Mouse (Mus musculus): ENCODE measurements around the gene Aox1. TPM values are rescaled to one million over a fixed set of nuclear protein-coding genes. Genes with fewer than 3 reads are reported as not detected.
"Not testable (repeated sequence)": the region's sequence is repeated elsewhere in the genome, so short reads cannot be mapped to it uniquely, and the experiment has no call there.

Gene Aox1
- polyA plus RNA-seq (2014; fragmentation: Nextera tagmentation; extraction: Ambion mirVana) = not detected in 2 replicates

DNA sequence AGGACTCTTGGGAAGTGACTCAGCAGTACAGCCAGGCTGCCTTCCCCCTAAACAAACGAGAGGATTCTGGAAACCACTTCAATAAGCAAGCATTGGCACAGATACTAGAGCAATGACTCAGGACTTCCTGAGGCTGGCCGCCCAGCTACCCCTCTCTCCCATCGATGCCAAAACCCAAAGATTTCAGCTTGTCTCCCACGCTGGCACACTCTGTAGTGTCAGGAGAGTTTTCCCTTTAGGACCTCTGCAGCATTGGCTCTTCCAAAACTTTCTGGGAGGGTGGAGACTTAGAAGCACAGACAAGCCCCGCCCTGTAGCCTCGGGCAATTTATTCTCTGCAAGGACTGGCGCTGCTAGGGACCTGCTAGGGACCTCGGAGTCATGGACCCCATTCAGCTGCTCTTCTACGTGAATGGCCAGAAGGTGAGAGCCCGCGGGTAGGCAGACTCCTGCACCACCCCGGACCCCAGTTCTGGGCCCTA, at the start of gene Aox1:
Aox1 (plus strand) TSS at position 296 of the 482 bp plus-strand sequence.
- Histone ChIP-seq H3K4me2 (ENCODE audit: low read depth, low read length) (peak within 1 kb of the TSS; percentile 38), H3K4me3 (ENCODE audit: low read depth, low read length) (peak within 1 kb of the TSS; percentile 17), H3K36me3 (replicated peaks; ENCODE audit: control insufficient read depth, insufficient read depth, low read depth, low read length) (no peaks in the 10 kb centered on the region), H3K9ac (replicated peaks; ENCODE audit: low read length) (no peak within 1 kb of the TSS), H3K4me1 (ENCODE audit: control insufficient read depth, insufficient read depth, low read length) (no peaks in the 10 kb centered on the region), H3K27me3 (ENCODE audit: control insufficient read depth, insufficient read depth, low read length) (no peaks in the 10 kb centered on the region), H3K27ac (replicated peaks; ENCODE audit: low read depth, low read length) (no peak within 1 kb of the TSS), H3K9me3 (replicated peaks; ENCODE audit: control insufficient read depth, low read length) (no peaks in the 10 kb centered on the region)
- ATAC-seq (replicated peaks; ENCODE audit: insufficient number of reproducible peaks, low FRiP score, low TSS enrichment, low read depth) (no peak; the same call in 1 of the 2 replicates), DNase-seq (ENCODE audit: low spot score) (peak; percentile 59)
- WGBS = 15% methylated on average over 12 of the region's 12 CpGs

DNA sequence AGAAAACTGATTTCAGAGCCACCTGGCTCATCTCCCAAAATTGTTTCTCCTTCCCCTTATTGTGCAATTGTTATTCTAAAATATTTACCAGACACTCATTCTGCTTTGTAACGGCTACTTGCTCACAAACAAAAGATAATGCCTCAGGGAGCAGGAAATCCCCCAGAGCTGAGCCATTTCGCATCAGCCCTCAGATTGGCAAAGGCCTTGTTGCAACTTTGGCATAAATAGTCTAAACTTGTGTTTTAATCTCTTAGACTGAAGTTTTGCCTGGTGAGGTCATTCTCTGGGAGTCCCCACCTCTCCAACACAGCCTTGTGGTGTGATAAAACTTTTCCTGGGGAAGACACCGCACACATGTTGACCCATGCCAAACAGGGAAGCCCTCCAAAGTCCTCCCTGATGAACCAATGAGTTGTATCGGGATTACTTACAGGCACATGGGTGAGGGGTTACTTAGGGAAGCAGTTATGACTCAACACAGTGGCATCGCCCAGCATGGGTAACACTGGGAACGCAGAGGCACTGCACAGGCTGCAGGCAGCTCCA, 40.6 kb upstream of the Aox1 start:
- no peaks in the 10 kb centered on the region for H3K4me1 ChIP-seq (ENCODE audit: control insufficient read depth, insufficient read depth, low read length)
- H3K9me3 ChIP-seq (replicated peaks; ENCODE audit: control insufficient read depth, low read length) = no peaks in the 10 kb centered on the region
- no peaks in the 10 kb centered on the region for H3K27me3 ChIP-seq (ENCODE audit: control insufficient read depth, insufficient read depth, low read length)
- no peak overlapping the region for H3K4me3 ChIP-seq (ENCODE audit: low read depth, low read length)
- H3K9ac ChIP-seq (replicated peaks; ENCODE audit: low read length) = no peak overlapping the region
- no peaks in the 10 kb centered on the region for H3K36me3 ChIP-seq (replicated peaks; ENCODE audit: control insufficient read depth, insufficient read depth, low read depth, low read length)
- 67% methylated on average over 6 of the region's 6 CpGs for WGBS
- H3K4me2 ChIP-seq (ENCODE audit: low read depth, low read length) = no peak overlapping the region
- DNase-seq (ENCODE audit: low spot score) = no peak
- no peak overlapping the region for H3K27ac ChIP-seq (replicated peaks; ENCODE audit: low read depth, low read length)
- no peak for ATAC-seq (replicated peaks; ENCODE audit: insufficient number of reproducible peaks, low FRiP score, low TSS enrichment, low read depth)

DNA sequence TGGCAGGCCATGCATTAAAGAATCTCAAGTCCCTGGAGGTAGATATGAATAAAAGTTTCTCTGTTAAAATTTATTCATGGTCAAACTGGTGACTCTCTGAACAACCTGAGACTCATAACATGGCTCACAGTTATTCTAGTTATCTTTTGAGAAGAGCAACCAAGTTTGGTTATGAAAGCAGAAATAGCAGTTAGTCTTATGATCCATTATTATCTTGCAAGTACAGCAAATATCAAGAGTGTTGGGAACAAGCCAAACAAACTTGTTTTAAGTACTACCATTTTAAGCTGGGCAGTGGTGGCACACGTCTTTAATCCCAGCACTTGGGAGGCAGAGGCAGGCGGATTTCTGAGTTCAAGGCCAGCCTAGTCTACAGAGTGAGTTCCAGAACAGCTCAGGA, 38.5 kb upstream of the Aox1 start:
- no peak for ATAC-seq (replicated peaks; ENCODE audit: insufficient number of reproducible peaks, low FRiP score, low TSS enrichment, low read depth)
- Histone ChIP-seq H3K27me3 (ENCODE audit: control insufficient read depth, insufficient read depth, low read length) (no peaks in the 10 kb centered on the region), H3K9ac (replicated peaks; ENCODE audit: low read length) (no peak overlapping the region), H3K27ac (replicated peaks; ENCODE audit: low read depth, low read length) (no peak overlapping the region), H3K4me2 (ENCODE audit: low read depth, low read length) (no peak overlapping the region), H3K4me1 (ENCODE audit: control insufficient read depth, insufficient read depth, low read length) (no peaks in the 10 kb centered on the region), H3K9me3 (replicated peaks; ENCODE audit: control insufficient read depth, low read length) (no peaks in the 10 kb centered on the region), H3K36me3 (replicated peaks; ENCODE audit: control insufficient read depth, insufficient read depth, low read depth, low read length) (no peaks in the 10 kb centered on the region), H3K4me3 (ENCODE audit: low read depth, low read length) (no peak overlapping the region)
- WGBS = 74% methylated on average over 2 of the region's 2 CpGs
- DNase-seq (ENCODE audit: low spot score) = no peak

DNA sequence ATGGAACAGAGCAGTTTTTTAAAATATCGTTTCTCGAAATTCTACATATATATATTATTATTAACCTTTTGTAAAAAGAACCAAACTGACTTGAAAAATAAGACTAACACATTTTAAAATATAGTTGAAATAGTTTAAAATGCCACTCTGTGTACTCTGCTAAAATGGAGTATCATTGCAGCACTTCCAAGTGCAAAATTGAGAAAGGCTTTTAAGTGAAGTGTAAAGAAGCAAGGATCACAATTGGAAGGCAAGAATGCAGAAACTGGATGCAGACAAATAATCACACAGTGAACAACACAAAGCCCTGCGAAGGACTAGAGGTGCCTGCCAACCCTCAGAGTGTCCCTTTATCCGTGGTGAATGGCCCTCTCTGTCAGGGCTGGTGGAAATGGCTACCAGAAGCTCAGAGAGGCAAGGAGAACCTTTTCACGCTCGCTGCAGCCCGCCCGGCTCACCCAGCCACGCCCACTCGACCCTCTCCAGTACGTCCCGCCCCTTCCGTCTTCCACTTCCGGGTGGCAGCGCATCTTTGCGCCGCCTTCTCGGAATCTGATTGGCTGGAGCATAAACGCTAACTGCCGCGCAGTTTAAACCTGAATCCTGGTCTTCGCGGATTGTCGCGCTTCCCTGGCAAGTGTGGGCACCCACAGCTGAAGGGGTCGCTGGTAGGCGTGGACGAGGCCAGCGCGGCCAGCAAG, 34.1 kb upstream of the Aox1 start, which contains the start of gene Sgo2a:
Sgo2a (plus strand) TSS at position 540 of the 701 bp plus-strand sequence.
- peak within 1 kb of the TSS; percentile 83 for H3K27ac ChIP-seq (replicated peaks; ENCODE audit: low read depth, low read length)
- peak within 1 kb of the TSS; percentile 79 for H3K9ac ChIP-seq (replicated peaks; ENCODE audit: low read length)
- H3K36me3 ChIP-seq (replicated peaks; ENCODE audit: control insufficient read depth, insufficient read depth, low read depth, low read length) = no peaks in the 10 kb centered on the region
- DNase-seq (ENCODE audit: low spot score) (peak; percentile 98), ATAC-seq (replicated peaks; ENCODE audit: insufficient number of reproducible peaks, low FRiP score, low TSS enrichment, low read depth) (peak; percentile 95)
- WGBS = 7% methylated on average over 30 of the region's 30 CpGs
- H3K4me3 ChIP-seq (ENCODE audit: low read depth, low read length) = peak within 1 kb of the TSS; percentile 77
- no peaks in the 10 kb centered on the region for H3K4me1 ChIP-seq (ENCODE audit: control insufficient read depth, insufficient read depth, low read length)
- H3K27me3 ChIP-seq (ENCODE audit: control insufficient read depth, insufficient read depth, low read length) = no peaks in the 10 kb centered on the region
- H3K4me2 ChIP-seq (ENCODE audit: low read depth, low read length) = peak within 1 kb of the TSS; percentile 72
- H3K9me3 ChIP-seq (replicated peaks; ENCODE audit: control insufficient read depth, low read length) = no peaks in the 10 kb centered on the region

DNA sequence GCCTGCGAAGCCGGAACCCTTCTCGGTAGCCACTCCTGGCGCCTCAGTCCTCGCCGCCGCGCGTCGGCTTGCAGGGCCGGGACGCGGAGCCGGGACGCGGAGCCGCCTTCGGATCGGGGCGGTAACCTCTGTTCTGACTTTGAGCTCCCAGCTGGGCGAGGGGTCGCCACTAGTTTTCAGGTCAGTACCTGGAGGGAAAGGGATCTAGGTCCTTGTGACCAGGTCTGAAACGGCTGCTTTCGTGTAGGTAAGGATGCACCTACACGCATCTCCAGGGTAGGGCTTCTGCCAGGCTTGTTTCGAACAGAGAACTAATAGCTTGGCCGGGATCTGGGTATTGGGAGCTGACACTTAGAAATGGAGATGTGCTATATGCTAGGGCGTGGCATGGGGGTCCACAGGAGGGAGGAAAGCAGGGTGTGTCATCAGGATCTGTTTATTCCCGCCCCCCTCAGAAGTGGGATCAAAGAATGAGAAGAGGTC, 33.6 kb upstream of the Aox1 start:
- Histone ChIP-seq H3K4me2 (ENCODE audit: low read depth, low read length) (peak overlapping the region; percentile 72), H3K9ac (replicated peaks; ENCODE audit: low read length) (peak overlapping the region; percentile 79), H3K4me1 (ENCODE audit: control insufficient read depth, insufficient read depth, low read length) (no peaks in the 10 kb centered on the region), H3K27me3 (ENCODE audit: control insufficient read depth, insufficient read depth, low read length) (no peaks in the 10 kb centered on the region), H3K4me3 (ENCODE audit: low read depth, low read length) (peak overlapping the region; percentile 77), H3K9me3 (replicated peaks; ENCODE audit: control insufficient read depth, low read length) (no peaks in the 10 kb centered on the region), H3K27ac (replicated peaks; ENCODE audit: low read depth, low read length) (peak overlapping the region; percentile 83), H3K36me3 (replicated peaks; ENCODE audit: control insufficient read depth, insufficient read depth, low read depth, low read length) (no peaks in the 10 kb centered on the region)
- ATAC-seq (replicated peaks; ENCODE audit: insufficient number of reproducible peaks, low FRiP score, low TSS enrichment, low read depth) = peak; percentile 67
- DNase-seq (ENCODE audit: low spot score) = peak; percentile 32
- WGBS = 0% methylated on average over 29 of the region's 29 CpGs

DNA sequence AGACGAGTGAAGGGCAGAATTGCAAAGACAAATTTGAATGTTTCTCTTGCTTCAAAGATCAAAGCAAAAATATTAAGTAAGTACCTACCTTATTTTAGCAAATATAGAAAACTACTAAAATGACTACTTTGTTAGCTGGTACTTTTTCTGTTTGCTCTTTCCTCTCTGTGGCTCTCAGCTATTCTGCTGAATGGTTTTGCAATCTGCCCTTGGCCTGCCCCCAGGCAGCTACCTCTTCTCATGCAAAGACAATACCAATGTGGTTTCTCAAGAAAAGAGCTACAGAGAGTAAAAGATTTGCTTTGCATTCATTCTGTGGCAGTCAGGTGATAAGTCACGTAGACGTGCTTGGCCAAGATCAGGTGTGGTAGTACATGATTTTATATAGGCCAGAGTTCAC, 31.6 kb upstream of the Aox1 start:
- H3K4me1 ChIP-seq (ENCODE audit: control insufficient read depth, insufficient read depth, low read length) = no peaks in the 10 kb centered on the region
- H3K4me2 ChIP-seq (ENCODE audit: low read depth, low read length) = no peak overlapping the region
- no peaks in the 10 kb centered on the region for H3K27me3 ChIP-seq (ENCODE audit: control insufficient read depth, insufficient read depth, low read length)
- DNase-seq (ENCODE audit: low spot score) = no peak
- WGBS = 90% methylated on average over 3 of the region's 3 CpGs
- no peaks in the 10 kb centered on the region for H3K36me3 ChIP-seq (replicated peaks; ENCODE audit: control insufficient read depth, insufficient read depth, low read depth, low read length)
- H3K4me3 ChIP-seq (ENCODE audit: low read depth, low read length) = no peak overlapping the region
- H3K27ac ChIP-seq (replicated peaks; ENCODE audit: low read depth, low read length) = no peak overlapping the region
- H3K9ac ChIP-seq (replicated peaks; ENCODE audit: low read length) = no peak overlapping the region
- no peak for ATAC-seq (replicated peaks; ENCODE audit: insufficient number of reproducible peaks, low FRiP score, low TSS enrichment, low read depth)
- no peaks in the 10 kb centered on the region for H3K9me3 ChIP-seq (replicated peaks; ENCODE audit: control insufficient read depth, low read length)

DNA sequence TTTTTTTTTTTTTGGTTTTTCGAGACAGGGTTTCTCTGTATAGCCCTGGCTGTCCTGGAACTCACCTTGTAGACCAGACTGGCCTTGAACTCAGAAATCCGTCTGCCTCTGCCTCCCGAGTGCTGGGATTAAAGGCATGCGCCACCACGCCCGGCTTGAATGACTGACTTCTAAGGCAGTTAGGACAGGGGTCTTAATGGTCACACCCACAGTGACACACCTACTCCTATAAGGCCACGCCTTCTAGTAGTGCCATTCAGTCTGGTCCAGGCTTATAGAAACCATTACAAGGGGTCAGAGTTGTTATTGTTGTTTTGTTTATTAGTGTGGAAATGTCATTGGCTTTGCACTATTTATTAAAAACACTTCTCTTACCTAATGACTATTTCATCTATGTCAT, 23.3 kb upstream of the Aox1 start:
- H3K4me1 ChIP-seq (ENCODE audit: control insufficient read depth, insufficient read depth, low read length); H3K27ac ChIP-seq (replicated peaks; ENCODE audit: low read depth, low read length); H3K4me3 ChIP-seq (ENCODE audit: low read depth, low read length); ATAC-seq (replicated peaks; ENCODE audit: insufficient number of reproducible peaks, low FRiP score, low TSS enrichment, low read depth); H3K36me3 ChIP-seq (replicated peaks; ENCODE audit: control insufficient read depth, insufficient read depth, low read depth, low read length); H3K27me3 ChIP-seq (ENCODE audit: control insufficient read depth, insufficient read depth, low read length); H3K9ac ChIP-seq (replicated peaks; ENCODE audit: low read length); DNase-seq (ENCODE audit: low spot score); H3K4me2 ChIP-seq (ENCODE audit: low read depth, low read length); H3K9me3 ChIP-seq (replicated peaks; ENCODE audit: control insufficient read depth, low read length): not testable (repeated sequence)
- 95% methylated on average over 7 of the region's 7 CpGs for WGBS

DNA sequence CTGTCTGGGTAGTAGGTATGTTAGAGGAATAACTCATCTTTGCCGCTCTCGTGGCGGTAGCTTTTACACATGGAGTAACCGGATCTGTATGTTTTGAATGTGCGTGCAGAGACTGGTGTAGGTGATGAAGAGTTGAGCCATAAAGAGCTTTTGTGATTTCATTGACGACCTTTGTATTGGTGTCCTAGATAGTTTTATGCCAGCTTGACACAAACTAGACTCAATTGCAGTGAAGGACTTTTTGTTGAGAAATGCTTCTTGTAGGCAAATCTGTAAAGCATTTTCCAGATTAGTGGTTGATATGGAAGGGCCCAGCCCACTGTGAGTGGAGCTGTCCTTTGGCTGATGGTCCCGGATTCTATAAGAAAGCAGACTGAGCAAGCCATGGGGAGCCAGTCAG, 10.9 kb upstream of the Aox1 start, which contains the start of gene Kctd18:
Kctd18 (minus strand) TSS at position 101 of the 400 bp plus-strand sequence.
- Histone ChIP-seq H3K9me3 (replicated peaks; ENCODE audit: control insufficient read depth, low read length) (no peaks in the 10 kb centered on the region), H3K4me1 (ENCODE audit: control insufficient read depth, insufficient read depth, low read length) (no peaks in the 10 kb centered on the region), H3K27ac (replicated peaks; ENCODE audit: low read depth, low read length) (no peak within 1 kb of the TSS), H3K4me3 (ENCODE audit: low read depth, low read length) (no peak within 1 kb of the TSS), H3K36me3 (replicated peaks; ENCODE audit: control insufficient read depth, insufficient read depth, low read depth, low read length) (no peaks in the 10 kb centered on the region; the same call in none of the 2 replicates), H3K27me3 (ENCODE audit: control insufficient read depth, insufficient read depth, low read length) (no peaks in the 10 kb centered on the region), H3K4me2 (ENCODE audit: low read depth, low read length) (no peak within 1 kb of the TSS), H3K9ac (replicated peaks; ENCODE audit: low read length) (no peak within 1 kb of the TSS)
- ATAC-seq (replicated peaks; ENCODE audit: insufficient number of reproducible peaks, low FRiP score, low TSS enrichment, low read depth) (no peak), DNase-seq (ENCODE audit: low spot score) (no peak)
- 89% methylated on average over 7 of the region's 7 CpGs for WGBS

Data from embryonic facial prominence, embryonic 11.5 days (tissue).